Mouse (Mus musculus): ENCODE measurements at regions not wholly inside any gene's neighbourhood (a gene's known extent, or its start where the extent isn't known, plus 50 kb on each side); places are given as distances from the start of the nearest gene placed in this dataset.

DNA sequence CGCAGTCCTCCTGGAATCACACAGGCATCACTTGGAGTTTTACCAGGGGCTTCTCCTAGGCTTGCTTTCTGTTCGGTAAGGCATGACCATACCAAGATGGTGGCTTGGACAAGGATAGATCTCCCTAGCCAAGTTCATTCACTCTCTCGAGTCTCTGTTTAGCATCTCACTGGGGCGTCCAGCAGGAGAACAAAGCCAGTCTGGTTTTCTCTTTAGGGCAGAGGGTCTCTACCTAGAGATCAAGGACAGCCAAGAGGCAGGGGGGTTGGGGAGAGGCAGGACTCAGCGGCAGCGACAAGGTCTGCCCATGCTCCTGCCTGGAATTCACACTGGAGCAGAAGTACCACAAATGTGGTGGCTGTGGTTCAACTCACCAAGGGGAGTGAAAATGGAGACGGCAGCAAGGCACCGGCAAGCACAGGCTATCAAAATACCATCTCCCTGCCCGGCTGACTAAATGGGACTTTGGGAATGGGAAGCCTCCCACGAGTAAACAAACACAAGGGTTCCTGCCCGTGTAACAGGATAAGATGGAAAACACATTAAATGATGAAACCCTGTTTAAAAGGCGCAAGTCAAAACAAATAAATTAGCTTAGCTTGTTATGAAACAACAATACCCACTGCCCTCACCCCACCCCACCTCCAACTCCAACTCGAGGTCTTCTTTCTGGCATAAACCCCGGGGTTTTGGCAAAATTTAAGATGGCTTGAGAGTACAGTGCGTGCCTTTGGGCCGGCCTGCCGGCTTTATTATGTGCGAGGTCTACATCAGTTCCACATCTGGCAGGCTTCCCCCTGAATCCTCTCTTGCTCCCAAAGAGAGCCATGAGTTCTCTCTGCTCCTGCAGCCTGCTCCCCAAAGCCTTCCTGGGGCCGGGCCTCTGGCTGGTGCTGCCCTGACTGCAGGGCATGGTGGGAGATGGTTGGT, 258.1 kb upstream of the Dio3 start:
- no peak for TF ChIP-seq GATA1 (IDR thresholded peaks at IDR 0.05; ENCODE audit: low read length)
- no peak for TF ChIP-seq TAL1 (IDR thresholded peaks at IDR 0.05; ENCODE audit: low read length)

All from erythroblast, embryonic 14.5 days (primary cell).